Mouse (Mus musculus) forelimb bud, embryonic 11.5 days (tissue): ENCODE results near the gene Gm10135.
"Not testable (repeated sequence)": the region's sequence is repeated elsewhere in the genome, so short reads cannot be mapped to it uniquely, and the experiment has no call there.

ENCODE experiments used
- DNase-seq: peaks from one replicate; pipeline ENCODE4 v3.0.0-alpha.2; 2012; ENCODE audit warnings: low read depth, low spot score

Gm10135 gene

GRCm38 (mm10) chr5:72965706-72966105, 8.8 kb downstream of the Gm10135 start:
- no peak for DNase-seq

DNA sequence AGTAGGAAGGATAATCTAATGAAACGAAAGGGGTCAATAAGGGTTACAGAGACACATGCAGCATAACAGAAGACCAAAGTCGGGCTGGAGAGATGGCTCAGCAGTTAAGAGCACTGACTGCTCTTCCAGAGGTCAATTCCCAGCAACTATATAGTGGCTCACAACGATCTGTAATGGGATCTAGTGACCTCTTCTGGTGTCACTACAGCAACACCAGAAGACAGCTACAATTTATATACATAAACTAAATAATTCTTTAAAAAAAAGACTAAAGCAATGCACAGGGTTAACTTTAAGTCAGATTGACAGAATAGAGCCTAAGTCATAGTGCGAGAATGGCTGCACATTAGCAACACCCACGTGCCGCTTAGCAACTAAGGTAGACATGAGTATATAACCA, 14.4 kb downstream of the Gm10135 start:
- DNase-seq, result no peak

GRCm38 (mm10) chr5:72957281-72957680, 17.2 kb downstream of the Gm10135 start:
- DNase-seq, result no peak

DNA sequence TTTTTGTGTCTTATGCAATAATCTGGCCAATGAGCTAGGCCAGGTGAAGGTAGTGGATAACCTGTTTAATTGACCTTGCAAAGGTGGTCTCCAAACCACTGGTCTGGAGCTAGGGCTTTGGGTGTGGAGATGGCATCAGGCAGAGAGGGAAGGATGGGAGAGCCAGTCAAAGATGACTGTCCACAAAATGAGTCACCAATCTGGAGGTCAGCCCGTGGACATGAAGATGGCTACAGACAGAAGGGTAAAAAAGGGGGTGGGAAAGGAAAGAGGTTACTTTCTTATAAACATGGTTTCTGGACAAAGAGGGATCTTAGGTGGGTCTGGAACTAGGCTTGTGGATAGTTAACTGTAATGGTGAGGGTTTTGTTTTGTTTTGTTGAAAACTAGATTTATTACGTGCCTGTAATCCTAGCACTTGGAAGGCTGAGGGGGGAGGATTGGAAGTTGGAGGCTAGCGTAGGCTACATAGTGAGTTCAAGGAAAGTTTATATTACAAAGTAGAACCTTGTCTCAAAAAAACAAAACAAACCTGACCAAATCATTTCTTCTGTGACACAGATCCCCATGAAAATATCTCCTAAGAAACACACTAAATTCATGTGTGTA, 20.4 kb downstream of the Gm10135 start:
- no peak for DNase-seq

DNA sequence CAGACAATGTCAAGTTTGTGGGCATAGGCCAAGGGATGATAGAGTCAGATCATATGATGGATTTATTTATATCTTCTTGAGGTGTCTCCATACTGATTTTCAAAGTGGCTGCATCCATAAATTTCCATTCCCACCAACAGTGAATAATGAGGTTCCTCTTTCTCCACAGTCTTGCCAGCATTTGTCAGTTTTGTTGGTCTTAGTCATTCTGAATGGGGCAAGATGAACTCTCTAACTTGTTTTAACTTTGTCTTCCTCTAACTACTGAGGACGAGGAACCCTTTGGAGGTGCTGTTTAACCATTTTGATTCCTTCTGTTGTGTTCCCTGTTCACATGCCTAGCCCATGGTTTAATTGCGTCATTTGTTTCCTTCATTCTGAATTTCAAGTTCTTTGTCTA, 24.2 kb downstream of the Gm10135 start:
- no peak for DNase-seq

DNA sequence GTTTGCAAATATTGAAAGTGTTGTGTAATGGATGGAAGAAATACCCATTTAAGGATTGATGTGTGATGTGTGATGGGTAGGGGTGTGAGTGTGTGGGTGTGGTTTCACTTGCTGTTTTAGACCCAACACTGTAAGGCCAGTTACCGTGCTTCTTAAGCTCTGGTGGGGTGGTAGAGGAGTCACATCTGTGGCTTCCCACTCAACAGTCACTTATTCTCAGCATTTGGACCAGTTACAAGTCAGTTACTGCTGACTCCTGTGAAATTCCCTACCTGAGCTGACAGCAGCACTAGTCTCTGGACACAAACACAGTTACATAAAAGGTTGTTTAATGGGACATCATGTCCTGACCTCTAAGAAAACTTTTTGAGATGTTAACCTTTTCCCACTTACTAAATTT, 26.4 kb downstream of the Gm10135 start:
- DNase-seq, result no peak

DNA sequence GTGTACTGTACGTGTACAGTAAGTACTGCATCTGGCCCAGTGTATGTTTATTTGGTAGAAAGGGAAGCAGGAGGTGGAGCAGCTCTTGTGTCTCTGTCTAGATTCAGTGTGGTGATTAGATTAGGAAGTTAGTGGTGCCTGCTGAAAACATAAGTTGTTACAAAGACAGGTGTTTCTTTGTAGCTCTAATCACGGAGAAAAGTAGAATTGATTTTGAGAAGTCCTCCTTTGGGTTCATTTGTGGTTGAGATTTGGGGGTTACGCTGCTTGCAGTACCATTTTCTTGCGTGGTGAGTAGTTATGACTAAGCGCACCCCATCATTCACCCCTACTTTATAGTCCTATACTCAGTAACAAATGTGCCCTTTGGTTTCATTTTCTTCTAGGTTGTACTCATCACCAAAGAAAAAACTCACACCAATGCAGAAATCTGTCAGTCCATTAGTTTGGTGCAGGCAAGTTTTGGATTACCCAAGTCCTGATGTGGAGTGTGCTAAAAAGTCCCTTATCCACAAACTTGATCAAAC, 33.5 kb downstream of the Gm10135 start:
- DNase-seq, result no peak

DNA sequence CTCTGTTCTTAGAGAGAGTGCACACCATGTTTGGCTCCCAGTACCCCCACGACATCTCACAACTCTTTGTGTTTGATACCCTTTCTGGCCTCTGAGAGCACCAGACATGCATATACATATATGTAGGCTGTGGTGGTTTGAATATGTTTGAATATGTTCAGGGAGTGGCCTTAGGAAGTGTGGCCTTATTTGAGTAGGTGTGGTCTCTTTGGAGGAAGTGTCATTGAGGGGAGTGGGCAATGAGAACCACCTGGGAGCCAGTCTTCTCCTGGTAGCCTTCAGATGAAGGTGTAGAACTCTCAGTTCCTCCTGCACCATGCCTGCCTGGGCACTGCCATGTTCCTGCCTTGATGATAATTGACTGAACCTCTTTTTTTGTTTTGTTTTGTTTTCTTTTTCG, 35.2 kb downstream of the Gm10135 start:
- DNase-seq, result no peak

DNA sequence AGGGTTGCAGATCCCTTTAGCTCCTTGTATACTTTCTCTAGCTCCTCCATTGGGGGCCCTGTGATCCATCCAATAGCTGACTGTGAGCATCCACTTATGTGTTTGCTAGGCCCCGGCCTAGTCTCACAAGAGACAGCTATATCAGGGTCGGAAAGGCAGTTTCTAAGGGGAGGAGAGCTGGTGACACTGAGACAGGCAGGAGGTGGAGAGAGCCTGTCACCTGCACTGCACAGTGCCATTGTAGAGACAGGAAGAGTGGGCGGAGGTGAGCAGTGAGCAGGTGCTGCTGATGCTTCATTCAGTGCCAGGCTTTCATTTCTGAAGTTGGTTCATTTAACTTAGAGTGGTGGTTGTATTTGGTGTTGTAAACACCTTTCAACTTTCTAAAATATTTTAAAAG, 36.1 kb downstream of the Gm10135 start:
- not testable (repeated sequence) for DNase-seq

GRCm38 (mm10) chr5:72933026-72933675, 41.4 kb downstream of the Gm10135 start:
- DNase-seq, result no peak

DNA sequence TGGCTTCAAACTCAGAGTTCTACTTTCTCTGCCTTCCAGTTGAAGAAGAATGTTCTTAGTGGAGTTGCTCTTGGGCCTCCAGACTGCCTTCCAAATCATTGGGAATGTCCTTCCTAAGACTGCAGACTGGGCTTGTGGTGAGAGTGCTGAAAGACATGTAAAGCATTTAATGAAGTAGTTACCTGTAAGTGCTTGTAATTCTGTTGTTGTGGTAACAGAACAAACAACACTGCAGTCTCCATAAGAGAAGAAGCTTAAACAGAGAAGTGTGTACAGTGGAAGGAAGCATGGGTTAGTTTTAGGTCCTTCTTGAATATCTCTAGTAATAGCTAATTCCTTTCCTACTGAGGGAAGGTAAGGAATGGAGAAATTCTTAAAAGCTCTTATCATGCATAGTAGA, 47.4 kb downstream of the Gm10135 start:
- no peak for DNase-seq

- no peak for DNase-seq
These were observed 51.7 kb downstream of the Gm10135 start for GRCm38 (mm10) chr5:72922796-72923195.

GRCm38 (mm10) chr5:72921171-72921570, 53.3 kb downstream of the Gm10135 start:
- DNase-seq, result no peak

- no peak for DNase-seq
These were observed 54.1 kb downstream of the Gm10135 start for GRCm38 (mm10) chr5:72920416-72920815.

- DNase-seq, result no peak
These were observed 57.7 kb downstream of the Gm10135 start for GRCm38 (mm10) chr5:72916851-72917250.

- DNase-seq, result no peak
These were observed 58.5 kb downstream of the Gm10135 start for GRCm38 (mm10) chr5:72916048-72916447.
